Mouse (Mus musculus) heart, embryonic 12.5 days (tissue): ENCODE results near the gene 2310057M21Rik. TPM values are rescaled to one million over a fixed set of nuclear protein-coding genes. Genes with fewer than 3 reads are reported as not detected.
"Not testable (repeated sequence)": the region's sequence is repeated elsewhere in the genome, so short reads cannot be mapped to it uniquely, and the experiment has no call there.

Experiments used
- ATAC-seq: fragments of 200-750 bp; cut with Nextera tagmentation; 2 replicates; pipeline ENCODE4 v1.8.0; 2017; ENCODE audit warnings: moderate TSS enrichment, moderate library complexity; ENCODE audit not compliant: insufficient number of reproducible peaks, low FRiP score
- H3K27ac ChIP-seq: fragments of 300-500 bp; sonication (generic); 2 replicates; pipeline ENCODE4 v1.5.1; 2016; ENCODE audit warnings: mild to moderate bottlenecking, moderate library complexity; ENCODE audit not compliant: poor library complexity, severe bottlenecking
- H3K27me3 ChIP-seq: fragments of 300-500 bp; sonication (generic); replicated peaks from 2 replicates; pipeline ENCODE4 v1.6.1; 2016; ENCODE audit warnings: mild to moderate bottlenecking, moderate library complexity
- H3K36me3 ChIP-seq: fragments of 300-500 bp; sonication (generic); 2 replicates; pipeline ENCODE4 v1.6.1; 2016; ENCODE audit warnings: mild to moderate bottlenecking, moderate library complexity
- H3K4me1 ChIP-seq: fragments of 300-500 bp; sonication (generic); replicated peaks from 2 replicates; pipeline ENCODE4 v1.6.1; 2016; ENCODE audit warnings: mild to moderate bottlenecking
- H3K4me2 ChIP-seq: fragments of 300-500 bp; sonication (generic); 2 replicates; pipeline ENCODE4 v1.6.1; 2016; ENCODE audit warnings: mild to moderate bottlenecking, moderate library complexity
- H3K4me3 ChIP-seq: fragments of 300-500 bp; sonication (generic); 2 replicates; pipeline ENCODE4 v1.5.1; 2016; ENCODE audit warnings: mild to moderate bottlenecking
- H3K9ac ChIP-seq: fragments of 300-500 bp; sonication (generic); 2 replicates; pipeline ENCODE4 v1.6.1; 2016; ENCODE audit warnings: mild to moderate bottlenecking, moderate library complexity
- H3K9me3 ChIP-seq: fragments of 300-500 bp; sonication (generic); replicated peaks from 2 replicates; pipeline ENCODE4 v1.6.1; 2016; ENCODE audit warnings: mild to moderate bottlenecking, moderate library complexity
- WGBS: fragments of 180-500 bp; shearing (Covaris S2); methylation state at CpG from one replicate; pipeline ENCODE4 v1.1.7; 2016; 5-methylcytosine and 5-hydroxymethylcytosine counted together
- polyA plus RNA-seq: library from polyadenylated mRNA; unstranded; fragments of >200 nt; fragmentation: Nextera tagmentation; extraction: Ambion mirVana; gene quantifications from 2 replicates; pipeline ENCODE4 v1.2.1, GENCODE M21; 2016

Gene 2310057M21Rik
- polyA plus RNA-seq, result 17.7 and 20.3 TPM in 2 replicates

- H3K27ac ChIP-seq, result peak within 1 kb of the TSS; percentile 95
- H3K9ac ChIP-seq, result peak within 1 kb of the TSS; percentile 96
- H3K27me3 ChIP-seq, result no peaks in the 10 kb centered on the region
- H3K9me3 ChIP-seq, result no peaks in the 10 kb centered on the region
- peak within 1 kb of the TSS; percentile 92 for H3K4me2 ChIP-seq
- WGBS, result under 1% methylated on average over 55 of the region's 55 CpGs
- peak; percentile 96 for ATAC-seq
- H3K4me1 ChIP-seq, result peaks cover 14% of the 10 kb centered on the region
- H3K36me3 ChIP-seq, result peaks cover 22% of the 10 kb centered on the region
- peak within 1 kb of the TSS; percentile 89 for H3K4me3 ChIP-seq
Observed at GRCm38 (mm10) chr7:131362615-131363300, at the start of gene 2310057M21Rik. Gene 2310057M21Rik (minus strand): TSS chr7:131362759.

GRCm38 (mm10) chr7:131411941-131412270 is 49.3 kb upstream of the 2310057M21Rik start:
- no peaks in the 10 kb centered on the region for H3K27me3 ChIP-seq
- H3K4me3 ChIP-seq, result no peak overlapping the region
- peaks cover 12% of the 10 kb centered on the region for H3K4me1 ChIP-seq
- ATAC-seq, result no peak
- no peaks in the 10 kb centered on the region for H3K36me3 ChIP-seq
- no peaks in the 10 kb centered on the region for H3K9me3 ChIP-seq
- 63% methylated on average over 2 of the region's 2 CpGs for WGBS
- H3K27ac ChIP-seq, result no peak overlapping the region
- no peak overlapping the region for H3K9ac ChIP-seq
- H3K4me2 ChIP-seq, result no peak overlapping the region

GRCm38 (mm10) chr7:131411221-131411940 is 48.8 kb upstream of the 2310057M21Rik start:
- Histone ChIP-seq H3K4me1 (peaks cover 12% of the 10 kb centered on the region), H3K4me2 (peak overlapping the region; percentile 77), H3K36me3 (no peaks in the 10 kb centered on the region), H3K27me3 (no peaks in the 10 kb centered on the region), H3K27ac (peak overlapping the region; percentile 57), H3K9ac (peak overlapping the region; percentile 92), H3K9me3 (no peaks in the 10 kb centered on the region), H3K4me3 (peak overlapping the region; percentile 88)
- no peak for ATAC-seq
- WGBS, result 46% methylated on average over 10 of the region's 10 CpGs

- Histone ChIP-seq H3K27ac (peak within 1 kb of the TSS; percentile 57), H3K27me3 (no peaks in the 10 kb centered on the region), H3K4me2 (peak within 1 kb of the TSS; percentile 77), H3K4me1 (peaks cover 12% of the 10 kb centered on the region), H3K36me3 (no peaks in the 10 kb centered on the region), H3K9ac (peak within 1 kb of the TSS; percentile 92), H3K9me3 (no peaks in the 10 kb centered on the region), H3K4me3 (peak within 1 kb of the TSS; percentile 88)
- under 1% methylated on average over 42 of the region's 42 CpGs for WGBS
- peak; percentile 98 for ATAC-seq
Observed at GRCm38 (mm10) chr7:131410416-131411058, 48.0 kb upstream of the 2310057M21Rik start, which contains the start of the genes Ikzf5 and Acadsb. Gene Ikzf5 (minus strand): TSS chr7:131410521. Gene Acadsb (plus strand): TSS chr7:131410601.

GRCm38 (mm10) chr7:131409988-131410385 is 47.4 kb upstream of the 2310057M21Rik start:
- H3K4me3 ChIP-seq, result peak overlapping the region; percentile 88
- no peaks in the 10 kb centered on the region for H3K27me3 ChIP-seq
- under 1% methylated on average over 38 of the region's 38 CpGs for WGBS
- peak overlapping the region; percentile 92 for H3K9ac ChIP-seq
- peak; percentile 70 for ATAC-seq
- H3K4me2 ChIP-seq, result peak overlapping the region; percentile 77
- H3K9me3 ChIP-seq, result no peaks in the 10 kb centered on the region
- peaks cover 12% of the 10 kb centered on the region for H3K4me1 ChIP-seq
- H3K27ac ChIP-seq, result peak overlapping the region; percentile 55
- no peaks in the 10 kb centered on the region for H3K36me3 ChIP-seq

- no peaks in the 10 kb centered on the region for H3K9me3 ChIP-seq
- peak overlapping the region; percentile 92 for H3K9ac ChIP-seq
- H3K4me3 ChIP-seq, result peak overlapping the region; percentile 88
- peaks cover 16% of the 10 kb centered on the region for H3K4me1 ChIP-seq
- peak overlapping the region; percentile 77 for H3K4me2 ChIP-seq
- no peaks in the 10 kb centered on the region for H3K36me3 ChIP-seq
- 9% methylated on average over 16 of the region's 16 CpGs for WGBS
- no peak overlapping the region for H3K27ac ChIP-seq
- ATAC-seq, result no peak
- no peaks in the 10 kb centered on the region for H3K27me3 ChIP-seq
Observed at GRCm38 (mm10) chr7:131409321-131409987, 46.9 kb upstream of the 2310057M21Rik start.

GRCm38 (mm10) chr7:131391761-131392160 is 29.2 kb upstream of the 2310057M21Rik start:
- not testable (repeated sequence) for H3K4me1 ChIP-seq, H3K4me3 ChIP-seq, H3K9ac ChIP-seq, H3K4me2 ChIP-seq, H3K27ac ChIP-seq, H3K27me3 ChIP-seq, ATAC-seq, H3K9me3 ChIP-seq
- H3K36me3 ChIP-seq, result peaks cover 38% of the 10 kb centered on the region
- 88% methylated on average over 7 of the region's 7 CpGs for WGBS

- Histone ChIP-seq H3K4me2 (peak overlapping the region; percentile 76), H3K9ac (peak overlapping the region; percentile 96; the same call in 1 of the 2 replicates), H3K36me3 (peaks cover 13% of the 10 kb centered on the region), H3K27ac (peak overlapping the region; percentile 99; the same call in 1 of the 2 replicates), H3K9me3 (no peaks in the 10 kb centered on the region), H3K4me3 (peak overlapping the region; percentile 84), H3K4me1 (peaks cover 8% of the 10 kb centered on the region), H3K27me3 (no peaks in the 10 kb centered on the region)
- WGBS, result 69% methylated on average over 9 of the region's 9 CpGs
- ATAC-seq, result no peak
Observed at GRCm38 (mm10) chr7:131371880-131372651, 9.5 kb upstream of the 2310057M21Rik start.

GRCm38 (mm10) chr7:131371470-131371860 is 8.9 kb upstream of the 2310057M21Rik start:
- no peak; the same call in none of the 2 replicates for ATAC-seq
- Histone ChIP-seq H3K9ac (peak overlapping the region; percentile 96), H3K4me3 (peak overlapping the region; percentile 84), H3K9me3 (no peaks in the 10 kb centered on the region), H3K27me3 (no peaks in the 10 kb centered on the region), H3K4me1 (peaks cover 8% of the 10 kb centered on the region), H3K36me3 (peaks cover 13% of the 10 kb centered on the region), H3K4me2 (peak overlapping the region; percentile 76), H3K27ac (peak overlapping the region; percentile 99)
- 6% methylated on average over 9 of the region's 9 CpGs for WGBS
